Mouse (Mus musculus) MEL (cell line): Measurements from ENCODE around the gene Enc1. TPM values are rescaled to one million over a fixed set of nuclear protein-coding genes. Genes with fewer than 3 reads are reported as not detected.

Experiments used
- DNase-seq: peaks from one replicate; pipeline ENCODE4 v3.0.0; 2011; ENCODE audit warnings: low read depth, low spot score
- H3K27ac ChIP-seq: 2 replicates; pipeline ENCODE4 v1.5.1; 2012; ENCODE audit warnings: low read depth, mild to moderate bottlenecking, control low read depth, low read length, moderate library complexity; ENCODE audit not compliant: control insufficient read depth
- H3K27me3 ChIP-seq, 2 experiments: fragments of 150-350 bp in 1 of 2; sonication (generic) in 1 of 2; 2 replicates each; pipeline ENCODE4 v1.6.1; 2012; ENCODE audit warnings: low read length in 2 of 2, mild to moderate bottlenecking in 2 of 2, improper control_type of control experiment in 1 of 2, moderate library complexity in 1 of 2; ENCODE audit not compliant: insufficient read depth in 2 of 2, control insufficient read depth in 1 of 2
- H3K36me3 ChIP-seq, 2 experiments: 2 replicates each; pipeline ENCODE4 v1.6.1; 2012 to 2014; ENCODE audit warnings: low read length in 2 of 2, improper control_type of control experiment in 1 of 2, inconsistent platforms in 1 of 2, mild to moderate bottlenecking in 1 of 2; ENCODE audit not compliant: insufficient read depth in 2 of 2, control insufficient read depth in 1 of 2
- H3K4me1 ChIP-seq, 2 experiments: fragments of 150-350 bp in 1 of 2; sonication (generic) in 1 of 2; 2 replicates each; pipeline ENCODE4 v1.6.1; 2012; ENCODE audit warnings: low read length in 2 of 2, improper control_type of control experiment in 1 of 2, mild to moderate bottlenecking in 1 of 2; ENCODE audit not compliant: insufficient read depth in 2 of 2, control insufficient read depth in 1 of 2
- H3K4me3 ChIP-seq, 2 experiments: fragments of 150-350 bp in 1 of 2; sonication (generic) in 1 of 2; 2 replicates each; pipeline ENCODE4 v1.5.1; 2012; ENCODE audit warnings: low read depth in 2 of 2, low read length in 2 of 2, mild to moderate bottlenecking in 2 of 2, moderate library complexity in 2 of 2, control low read depth in 1 of 2, improper control_type of control experiment in 1 of 2; ENCODE audit not compliant: control insufficient read depth in 1 of 2, insufficient read depth in 1 of 2
- H3K79me2 ChIP-seq: 2 replicates; pipeline ENCODE4 v1.6.1; 2012; ENCODE audit warnings: mild to moderate bottlenecking, low read length, moderate library complexity; ENCODE audit not compliant: control insufficient read depth, poor library complexity, insufficient read depth
- H3K9ac ChIP-seq: 2 replicates; pipeline ENCODE4 v1.6.1; 2012; ENCODE audit warnings: low read depth, mild to moderate bottlenecking, control low read depth, low read length, moderate library complexity; ENCODE audit not compliant: control insufficient read depth, poor library complexity, severe bottlenecking
- H3K9me3 ChIP-seq: fragments of 150-350 bp; sonication (generic); replicated peaks from 2 replicates; pipeline ENCODE4 v1.6.1; 2012; ENCODE audit warnings: mild to moderate bottlenecking, low read length, improper control_type of control experiment, moderate library complexity; ENCODE audit not compliant: insufficient read depth
- CHD1 ChIP-seq: IDR thresholded peaks from 2 replicates; pipeline ENCODE4 v1.6.1; 2012; ENCODE audit warnings: low read depth, mild to moderate bottlenecking, inconsistent platforms, low read length, improper control_type of control experiment
- CTCF ChIP-seq, 3 experiments: IDR thresholded peaks in 2 of 3; conservative IDR thresholded peaks in 1 of 3; 2 replicates each; pipeline ENCODE4 v1.5.1; 2011 to 2012; ENCODE audit warnings: low read length in 3 of 3, low read depth in 2 of 3, mild to moderate bottlenecking in 2 of 3, improper control_type of control experiment in 1 of 3, inconsistent platforms in 1 of 3, mixed read lengths in 1 of 3, moderate library complexity in 1 of 3; ENCODE audit not compliant: control insufficient read depth in 1 of 3, insufficient read depth in 1 of 3, poor library complexity in 1 of 3, severe bottlenecking in 1 of 3
- E2F4 ChIP-seq: IDR thresholded peaks from 2 replicates; pipeline ENCODE4 v1.6.1; 2011; ENCODE audit warnings: low read depth, low read length, improper control_type of control experiment, borderline replicate concordance
- ELF1 ChIP-seq: IDR thresholded peaks from 2 replicates; pipeline ENCODE4 v1.6.1; 2014; ENCODE audit warnings: low read depth, mild to moderate bottlenecking, inconsistent platforms, low read length, improper control_type of control experiment, moderate library complexity
- EP300 ChIP-seq, 2 experiments: IDR thresholded peaks; 2 replicates each; pipeline ENCODE4 v1.6.1; 2011; ENCODE audit warnings: improper control_type of control experiment in 2 of 2, low read length in 2 of 2, low read depth in 1 of 2, mild to moderate bottlenecking in 1 of 2
- ETS1 ChIP-seq: IDR thresholded peaks from 2 replicates; pipeline ENCODE4 v1.6.1; 2012; ENCODE audit warnings: low read depth, mild to moderate bottlenecking, inconsistent platforms, low read length, improper control_type of control experiment, moderate library complexity
- GABPA ChIP-seq: IDR thresholded peaks from 2 replicates; pipeline ENCODE4 v1.6.1; 2012; ENCODE audit warnings: low read depth, mild to moderate bottlenecking, inconsistent platforms, low read length, improper control_type of control experiment, moderate library complexity
- GATA1 ChIP-seq: IDR thresholded peaks from 2 replicates; pipeline ENCODE4 v1.6.1; 2011; ENCODE audit warnings: low read depth, low read length, improper control_type of control experiment
- HCFC1 ChIP-seq: IDR thresholded peaks from 2 replicates; pipeline ENCODE4 v1.6.1; 2012; ENCODE audit warnings: low read depth, mild to moderate bottlenecking, inconsistent platforms, low read length, improper control_type of control experiment, moderate library complexity
- JUND ChIP-seq: IDR thresholded peaks from 2 replicates; pipeline ENCODE4 v1.6.1; 2011; ENCODE audit warnings: low read depth, mild to moderate bottlenecking, improper control_type of control experiment, low read length
- KAT2A ChIP-seq: conservative IDR thresholded peaks from 2 replicates; pipeline ENCODE4 v1.6.1; 2012; ENCODE audit warnings: low read depth, low read length, improper control_type of control experiment, inconsistent platforms
- MAX ChIP-seq: IDR thresholded peaks from 2 replicates; pipeline ENCODE4 v1.6.1; 2011; ENCODE audit warnings: low read length, improper control_type of control experiment
- MAZ ChIP-seq: IDR thresholded peaks from 2 replicates; pipeline ENCODE4 v1.6.1; 2012; ENCODE audit warnings: low read depth, mild to moderate bottlenecking, inconsistent platforms, low read length, improper control_type of control experiment
- MEF2A ChIP-seq: IDR thresholded peaks from 2 replicates; pipeline ENCODE4 v1.6.1; 2014; ENCODE audit warnings: low read depth, mild to moderate bottlenecking, inconsistent platforms, low read length, improper control_type of control experiment; ENCODE audit not compliant: poor library complexity, insufficient replicate concordance, severe bottlenecking; ENCODE audit errors: extremely low read depth
- MXI1 ChIP-seq: IDR thresholded peaks from 2 replicates; pipeline ENCODE4 v1.6.1; 2011; ENCODE audit warnings: mild to moderate bottlenecking, low read depth, low read length, improper control_type of control experiment
- MYC ChIP-seq: IDR thresholded peaks from 2 replicates; pipeline ENCODE4 v1.6.1; 2011; ENCODE audit warnings: low read depth, mild to moderate bottlenecking, low read length, improper control_type of control experiment, moderate library complexity
- NELFE ChIP-seq: IDR thresholded peaks from 2 replicates; pipeline ENCODE4 v1.6.1; 2011; ENCODE audit warnings: low read depth, low read length, improper control_type of control experiment
- POLR2A ChIP-seq, 2 experiments: IDR thresholded peaks; 2 replicates each; pipeline ENCODE4 v1.6.1; 2011 to 2012; ENCODE audit warnings: low read length in 2 of 2, mild to moderate bottlenecking in 2 of 2, control low read depth in 1 of 2, improper control_type of control experiment in 1 of 2, low read depth in 1 of 2, moderate library complexity in 1 of 2; ENCODE audit not compliant: control insufficient read depth in 1 of 2, insufficient read depth in 1 of 2, poor library complexity in 1 of 2
- POLR2AphosphoS2 ChIP-seq: IDR thresholded peaks from 2 replicates; pipeline ENCODE4 v1.6.1; 2011; ENCODE audit warnings: low read length, improper control_type of control experiment
- POLR2AphosphoS5 ChIP-seq: IDR thresholded peaks from 2 replicates; pipeline ENCODE4 v1.6.1; 2012; ENCODE audit warnings: low read depth, borderline replicate concordance, mild to moderate bottlenecking, inconsistent platforms, low read length, moderate library complexity, mixed read lengths
- RAD21 ChIP-seq: IDR thresholded peaks from 2 replicates; pipeline ENCODE4 v1.6.1; 2011; ENCODE audit warnings: mild to moderate bottlenecking, low read depth, low read length, improper control_type of control experiment
- SIN3A ChIP-seq: IDR thresholded peaks from 2 replicates; pipeline ENCODE4 v1.6.1; 2012; ENCODE audit warnings: low read length, improper control_type of control experiment, inconsistent platforms
- SMC3 ChIP-seq: IDR thresholded peaks from 2 replicates; pipeline ENCODE4 v1.6.1; 2011; ENCODE audit warnings: low read depth, low read length, improper control_type of control experiment
- TBP ChIP-seq: IDR thresholded peaks from 2 replicates; pipeline ENCODE4 v1.8.0; 2011; ENCODE audit warnings: low read depth, low read length, improper control_type of control experiment
- TCF12 ChIP-seq: IDR thresholded peaks from 2 replicates; pipeline ENCODE4 v1.6.1; 2014; ENCODE audit warnings: low read depth, mild to moderate bottlenecking, inconsistent platforms, low read length, improper control_type of control experiment, moderate library complexity
- USF1 ChIP-seq: IDR thresholded peaks from 2 replicates; pipeline ENCODE4 v1.6.1; 2014; ENCODE audit warnings: low read depth, mild to moderate bottlenecking, inconsistent platforms, low read length, improper control_type of control experiment, moderate library complexity
- ZC3H11A ChIP-seq: IDR thresholded peaks from 2 replicates; pipeline ENCODE4 v1.6.1; 2012; ENCODE audit warnings: low read depth, mild to moderate bottlenecking, inconsistent platforms, low read length, improper control_type of control experiment
- ZMIZ1 ChIP-seq: IDR thresholded peaks from 2 replicates; pipeline ENCODE4 v1.6.1; 2012; ENCODE audit warnings: low read depth, mild to moderate bottlenecking, inconsistent platforms, low read length, improper control_type of control experiment, moderate library complexity
- polyA plus RNA-seq, 2 experiments: library from polyadenylated mRNA; stranded (reverse) in 1 of 2; unstranded in 1 of 2; fragments of >175 nt in 1 of 2; fragments of >200 nt in 1 of 2; gene quantifications; 2 replicates each; pipeline versions ENCODE4 v1.2.1 to v1.2.4; 2012; ENCODE audit warnings: low replicate concordance in 2 of 2, low read depth in 1 of 2; ENCODE audit not compliant: insufficient read length in 2 of 2, insufficient read depth in 1 of 2, missing spikeins in 1 of 2
- total RNA-seq: library from RNA; depleted of rRNA; stranded (reverse); fragments of 300-350 nt; gene quantifications from 2 replicates; pipeline ENCODE4 v1.2.3, GENCODE M21; 2012

Gene Enc1
- total and polyA plus RNA-seq, 3 experiments: not detected

DNA sequence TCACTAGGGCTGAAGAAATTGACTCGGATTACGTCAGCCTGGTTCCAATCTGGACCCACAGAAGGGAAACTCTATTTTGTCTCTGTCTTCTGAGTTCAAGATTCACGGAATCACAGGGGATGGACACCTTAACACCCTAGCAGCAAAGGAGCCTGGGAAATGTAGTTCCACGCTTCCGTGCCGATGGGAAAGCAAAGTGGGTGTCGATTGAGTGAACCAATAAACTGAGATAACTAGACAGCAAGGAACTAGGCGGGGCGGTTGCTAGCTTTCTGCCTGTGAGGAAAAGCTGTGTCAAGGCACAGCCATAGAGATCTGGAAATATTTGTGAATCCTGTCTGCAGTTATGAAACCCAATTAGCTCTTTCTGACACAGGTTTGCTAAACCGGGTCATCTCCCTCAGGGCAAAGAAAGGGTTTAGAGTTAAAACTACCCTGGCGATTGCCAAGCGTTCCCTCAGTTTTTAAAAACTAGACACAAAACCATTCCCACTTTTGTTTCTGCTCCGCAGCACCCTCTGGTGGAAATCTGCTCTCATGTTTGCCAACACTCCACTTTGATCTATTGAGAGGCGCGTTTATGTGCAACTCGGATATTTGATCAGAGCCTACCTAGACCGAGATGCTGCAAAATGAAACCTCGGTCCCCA is 35.7 kb upstream of the Enc1 start:
- H3K79me2 ChIP-seq: no peaks in the 10 kb centered on the region
- peaks cover 5 to 36% of the 10 kb centered on the region in 2 experiments for H3K4me1 ChIP-seq
- peak; percentile 90 for DNase-seq
- peak overlapping the region; percentile 59 to 69 for H3K4me3 ChIP-seq
- no peaks in the 10 kb centered on the region for H3K9me3 ChIP-seq
- peak overlapping the region; percentile 62 for H3K9ac ChIP-seq
- TF ChIP-seq TBP (peak; percentile 33; the same call in 1 of the 2 replicates), SMC3 (peak; percentile 54), TCF12 (no peak), RAD21 (peak; percentile 29), ELF1 (peak; percentile 63), POLR2A (IDR thresholded peaks at IDR 0.05; ENCODE audit: control insufficient read depth in 1 of 2, insufficient read depth in 1 of 2, low read depth in 1 of 2, low read length in 2 of 2, poor library complexity in 1 of 2) (0 out of 4 replicates have a peak, but pooled peaks of 1 of the 2 experiments have one; percentile 37), MEF2A (no peak), KAT2A (peak; percentile 68; the same call in 1 of the 2 replicates), HCFC1 (peak; percentile 97), ZMIZ1 (no peak), GABPA (no peak), POLR2AphosphoS5 (no peak), CHD1 (no peak), JUND (no peak), EP300 (IDR thresholded peaks at IDR 0.05; ENCODE audit: low read depth in 1 of 2, low read length in 2 of 2) (no peak), E2F4 (no peak), ZC3H11A (peak; percentile 31; the same call in 1 of the 2 replicates), ETS1 (no peak; the same call in 1 of the 2 replicates), SIN3A (peak; percentile 54), MXI1 (no peak), USF1 (no peak), MAZ (no peak), GATA1 (0 out of 2 replicates have a peak, but pooled peaks have one; percentile 13), MAX (peak; percentile 39; the same call in 1 of the 2 replicates), NELFE (no peak), MYC (no peak), CTCF (IDR thresholded peaks at IDR 0.05 in 2 of 3, conservative IDR thresholded peaks at IDR 0.05 in 1 of 3; ENCODE audit: control insufficient read depth in 1 of 3, insufficient read depth in 1 of 3, low read depth in 2 of 3, low read length in 3 of 3, poor library complexity in 1 of 3, severe bottlenecking in 1 of 3) (peak; percentile 53 to 77 (median 72)), POLR2AphosphoS2 (no peak)
- no peaks in the 10 kb centered on the region for H3K27me3 ChIP-seq
- peak overlapping the region; percentile 75 for H3K27ac ChIP-seq
- H3K36me3 ChIP-seq: peaks cover 0 to 23% of the 10 kb centered on the region in 2 experiments; a peak in 2 of 4 replicates
